17 mouse cellular contexts compared by ENCODE assay signal in genomic region chr4:153439868-153440267, GRCm38 (mm10). TPM values are rescaled to one million over a fixed set of nuclear protein-coding genes. Genes with fewer than 3 reads are reported as not detected.
A peak's percentile ranks its signal among the peaks of the same experiment; 100 is the strongest.
DNase-seq lines count a peak whose midpoint lies in the region; TF ChIP-seq lines count a peak whose summit lies in the region.
"Had no signal": no experiment of that assay in that cellular context is flagged by ENCODE, and none has a peak within 500 bp of the region (broad histone marks: within the 10 kb centered on the region; RNA-seq: fewer than 3 reads in every experiment).

No protein-coding gene starts in this region.

- intact Hi-C loops in left cerebral cortex, postnatal 4 days (cut with DNase I) = no loop called here
- intact Hi-C loops in left cerebral cortex, adult 2 months (cut with DNase I) = loop anchor here (1.0 to 2.0 kb wide), 2 partner anchors 15 to 20 kb away; no protein-coding TSS in a partner anchor
- intact Hi-C loops in heart, postnatal 10 days (cut with DNase I) = no loop called here

- TF ChIP-seq CTCF in left cerebral cortex, adult 2 months (IDR thresholded peaks at IDR 0.05) = no peak

- no peak overlapping the region for H3K4me3 ChIP-seq in left cerebral cortex, adult 2 months
- H3K4me3 ChIP-seq: heart, embryonic 10.5 days; kidney, embryonic 15.5 days; limb, embryonic 10.5 days; liver, embryonic 15.5 days had no signal

- H3K27ac ChIP-seq in left cerebral cortex, adult 2 months = peak overlapping the region; percentile 96
- H3K27ac ChIP-seq: heart, embryonic 10.5 days; kidney, embryonic 15.5 days; liver, embryonic 15.5 days had no signal

- peak; percentile 66 for DNase-seq in left cerebral cortex, adult 11 months (ENCODE audit: low spot score)
- DNase-seq in left cerebral cortex, postnatal 4 days = no peak
- DNase-seq in frontal cortex, postnatal 25 days (ENCODE audit: low spot score in 2 of 2) = peak; percentile 41 to 48
- DNase-seq in left cerebral cortex, adult 2 months (ENCODE audit: extremely low spot score in 1 of 2, low spot score in 2 of 2) = peak; percentile 56 to 63
- DNase-seq in right cerebral cortex, postnatal 14 days = peak; percentile 57
- DNase-seq in spleen, postnatal 36 days (ENCODE audit: low spot score in 2 of 2) = no peak
- DNase-seq in heart, postnatal 10 days = no peak
- no peak for DNase-seq in adrenal gland, adult 8-10 months
- DNase-seq: cerebellum, postnatal 14 days; gastrocnemius, postnatal 10 days; lung, postnatal 4 days; retina, postnatal 1 day had no signal

RNA-seq across cellular contexts. Expression of gene Ajap1, which starts 42.7 kb away (rescaled TPM):
- total RNA-seq in left cerebral cortex, postnatal 4 days (2021) = 10 to 100 TPM; 35.4 to 37.0 TPM
- 10 to 100 TPM; 54.5 to 58.6 TPM for total RNA-seq in left cerebral cortex, adult 2 months (2021)
- total RNA-seq in heart, postnatal 10 days (2021) = under 1 TPM; 0.07 to 0.29 TPM
- 1 to 10 TPM; 1.2 to 9.5 (median 5.1) TPM for total RNA-seq in adrenal gland, adult 8-10 months (2022)
- total RNA-seq: hematopoietic stem cell, adult 5-6 weeks had no signal

Comparison
In these comparisons a context has a peak if more than half of its experiments do, and no peak if none do; other contexts are left out.
1. DNase-seq: peak in left cerebral cortex, adult 11 months (single experiment), frontal cortex, postnatal 25 days (2 of 2), left cerebral cortex, adult 2 months (2 of 2) and right cerebral cortex, postnatal 14 days (single experiment); none in left cerebral cortex, postnatal 4 days (single experiment), spleen, postnatal 36 days (0 of 2), heart, postnatal 10 days (0 of 2) and adrenal gland, adult 8-10 months (single experiment).